Mouse (Mus musculus) lung, postnatal 0 days (tissue): ENCODE measurements around the gene Ap5b1.

Experiments used
- CTCF ChIP-seq: IDR thresholded peaks from 2 replicates; pipeline ENCODE4 v1.5.1; 2016; ENCODE audit warnings: antibody characterized with exemption, mild to moderate bottlenecking
- EP300 ChIP-seq: IDR thresholded peaks from 2 replicates; pipeline ENCODE4 v1.6.1; 2016; ENCODE audit warnings: antibody characterized with exemption, mild to moderate bottlenecking, control low read depth

DNA sequence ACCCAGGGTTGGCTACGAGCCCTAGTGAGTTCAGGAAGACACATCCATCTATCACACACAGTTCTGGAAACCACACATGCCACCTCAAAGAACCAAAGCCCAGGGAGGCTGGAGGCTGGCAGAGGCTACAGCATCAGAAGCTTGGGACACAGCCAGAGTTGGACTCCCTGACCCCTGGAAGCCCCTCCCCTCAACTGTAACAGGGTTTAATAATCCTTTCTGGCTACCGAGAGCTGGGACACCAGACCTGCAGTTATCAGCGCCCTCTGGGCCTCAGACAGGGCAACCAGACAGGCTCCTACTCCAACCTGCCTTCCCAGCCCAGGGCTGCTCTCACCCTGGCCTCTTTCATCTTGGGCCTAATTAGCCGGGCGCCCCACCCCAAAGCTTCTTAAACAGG lies 1.5 kb upstream of the Ap5b1 start:
- TF ChIP-seq CTCF (no peak), EP300 (no peak)
